Mouse (Mus musculus) CH12.LX (cell line): ENCODE measurements at regions not wholly inside any gene's neighbourhood (a gene's known extent, or its start where the extent isn't known, plus 50 kb on each side); places are given as distances from the start of the nearest gene placed in this dataset.

Experiments
- DNase-seq: peaks from one replicate; pipeline ENCODE4 v3.0.0-alpha.2; 2013; ENCODE audit errors: extremely low read depth
- H3K27ac ChIP-seq: 2 replicates; pipeline ENCODE4 v1.5.1; 2012; ENCODE audit warnings: low read depth, mild to moderate bottlenecking, control low read depth, moderate library complexity; ENCODE audit not compliant: insufficient read depth
- H3K27me3 ChIP-seq: replicated peaks from 2 replicates; pipeline ENCODE3; 2012; ENCODE audit warnings: inconsistent platforms
- H3K36me3 ChIP-seq, 2 experiments: replicated peaks in 1 of 2; 2 replicates each; pipeline versions ENCODE3 to v1.6.1; 2012; ENCODE audit warnings: inconsistent platforms in 1 of 2, low read length in 1 of 2, mild to moderate bottlenecking in 1 of 2, mixed read lengths in 1 of 2, moderate library complexity in 1 of 2; ENCODE audit not compliant: control insufficient read depth in 1 of 2, insufficient read depth in 1 of 2
- H3K4me1 ChIP-seq, 2 experiments: 2 replicates each; pipeline ENCODE4 v1.6.1; 2012; ENCODE audit warnings: inconsistent platforms in 1 of 2, moderate library complexity in 1 of 2; ENCODE audit not compliant: insufficient read depth in 2 of 2, control insufficient read depth in 1 of 2
- H3K4me2 ChIP-seq: 2 replicates; pipeline ENCODE4 v1.6.1; 2012; ENCODE audit warnings: low read depth, mild to moderate bottlenecking, control low read depth; ENCODE audit not compliant: poor library complexity, insufficient read depth, severe bottlenecking
- H3K4me3 ChIP-seq, 3 experiments: fragments of 150-350 bp in 1 of 3; sonication (generic) in 1 of 3; replicated peaks in 1 of 3; 2 replicates each; pipeline versions ENCODE3 to v1.5.1; 2011 to 2012; ENCODE audit warnings: low read depth in 2 of 3, low read length in 2 of 3, mild to moderate bottlenecking in 2 of 3, moderate library complexity in 2 of 3, control low read depth in 1 of 3, improper control_type of control experiment in 1 of 3, inconsistent platforms in 1 of 3, mixed read lengths in 1 of 3; ENCODE audit not compliant: poor library complexity in 1 of 3
- H3K79me2 ChIP-seq: replicated peaks from 2 replicates; pipeline ENCODE4 v1.6.1; 2012; ENCODE audit warnings: mild to moderate bottlenecking, moderate library complexity; ENCODE audit not compliant: control insufficient read depth, poor library complexity, insufficient read depth, severe bottlenecking; ENCODE audit errors: extremely low read depth
- H3K9ac ChIP-seq: 2 replicates; pipeline ENCODE4 v1.6.1; 2012; ENCODE audit warnings: low read depth, mild to moderate bottlenecking, control low read depth, moderate library complexity; ENCODE audit not compliant: insufficient read depth
- H3K9me3 ChIP-seq: replicated peaks from 2 replicates; pipeline ENCODE3; 2012; ENCODE audit warnings: low read length, inconsistent platforms, mixed read lengths
- CTCF ChIP-seq, 2 experiments: IDR thresholded peaks in 1 of 2; conservative IDR thresholded peaks in 1 of 2; 2 replicates each; pipeline ENCODE4 v1.5.1; 2011 to 2012; ENCODE audit warnings: low read depth in 2 of 2, low read length in 2 of 2, improper control_type of control experiment in 1 of 2, inconsistent platforms in 1 of 2, mild to moderate bottlenecking in 1 of 2, moderate library complexity in 1 of 2
- ETS1 ChIP-seq: conservative IDR thresholded peaks from 2 replicates; pipeline ENCODE4 v1.6.1; 2012; ENCODE audit warnings: low read depth, mild to moderate bottlenecking, inconsistent platforms, low read length, improper control_type of control experiment, moderate library complexity
- HCFC1 ChIP-seq: IDR thresholded peaks from 2 replicates; pipeline ENCODE4 v1.6.1; 2012; ENCODE audit warnings: low read depth, mild to moderate bottlenecking, inconsistent platforms, low read length, improper control_type of control experiment
- JUND ChIP-seq: conservative IDR thresholded peaks from 2 replicates; pipeline ENCODE4 v1.6.1; 2011; ENCODE audit warnings: low read depth, low read length, improper control_type of control experiment
- KAT2A ChIP-seq: IDR thresholded peaks from 2 replicates; pipeline ENCODE4 v1.6.1; 2012; ENCODE audit warnings: low read length, improper control_type of control experiment, inconsistent platforms; ENCODE audit not compliant: insufficient replicate concordance
- MAX ChIP-seq: IDR thresholded peaks from 2 replicates; pipeline ENCODE4 v1.6.1; 2011; ENCODE audit warnings: low read length, improper control_type of control experiment
- MEF2A ChIP-seq: IDR thresholded peaks from 2 replicates; pipeline ENCODE4 v1.6.1; 2014; ENCODE audit warnings: low read depth, mild to moderate bottlenecking, inconsistent platforms, low read length, improper control_type of control experiment, borderline replicate concordance
- PAX5 ChIP-seq: IDR thresholded peaks from 2 replicates; pipeline ENCODE4 v1.6.1; 2012; ENCODE audit warnings: low read length, inconsistent platforms, mixed read lengths
- POLR2A ChIP-seq: IDR thresholded peaks from 2 replicates; pipeline ENCODE4 v1.6.1; 2011; ENCODE audit warnings: low read depth, mild to moderate bottlenecking, improper control_type of control experiment, low read length
- POLR2AphosphoS2 ChIP-seq: IDR thresholded peaks from 2 replicates; pipeline ENCODE4 v1.6.1; 2011; ENCODE audit warnings: low read depth, low read length, improper control_type of control experiment
- RAD21 ChIP-seq: IDR thresholded peaks from 2 replicates; pipeline ENCODE4 v1.6.1; 2011; ENCODE audit warnings: low read depth, mild to moderate bottlenecking, low read length, improper control_type of control experiment, moderate library complexity
- SIN3A ChIP-seq: IDR thresholded peaks from 2 replicates; pipeline ENCODE4 v1.6.1; 2012; ENCODE audit warnings: low read length, improper control_type of control experiment, inconsistent platforms
- TBP ChIP-seq: conservative IDR thresholded peaks from 2 replicates; pipeline ENCODE4 v1.6.1; 2011; ENCODE audit warnings: low read depth, low read length, improper control_type of control experiment
- TCF12 ChIP-seq: IDR thresholded peaks from 2 replicates; pipeline ENCODE4 v1.6.1; 2014; ENCODE audit warnings: low read depth, mild to moderate bottlenecking, inconsistent platforms, low read length, improper control_type of control experiment
- UBTF ChIP-seq: IDR thresholded peaks from 2 replicates; pipeline ENCODE4 v1.6.1; 2012; ENCODE audit warnings: low read depth, mild to moderate bottlenecking, inconsistent platforms, low read length, improper control_type of control experiment, moderate library complexity
- USF2 ChIP-seq: conservative IDR thresholded peaks from 2 replicates; pipeline ENCODE4 v1.6.1; 2011; ENCODE audit warnings: low read depth, low read length, improper control_type of control experiment
- ZKSCAN1 ChIP-seq: IDR thresholded peaks from 2 replicates; pipeline ENCODE4 v1.6.1; 2012; ENCODE audit warnings: low read depth, inconsistent platforms, low read length, improper control_type of control experiment, borderline replicate concordance
- ZMIZ1 ChIP-seq: IDR thresholded peaks from 2 replicates; pipeline ENCODE4 v1.6.1; 2012; ENCODE audit warnings: low read depth, mild to moderate bottlenecking, inconsistent platforms, low read length, improper control_type of control experiment
- ZNF384 ChIP-seq: IDR thresholded peaks from 2 replicates; pipeline ENCODE4 v1.6.1; 2012; ENCODE audit warnings: low read depth, low read length, improper control_type of control experiment, inconsistent platforms
- dilution Hi-C: fragments of 300-500 bp; cut with MboI; formaldehyde crosslinking; loops from 2 replicates; pipeline ENCODE4 v1.14.3; 2020; ENCODE audit warnings: low sequenced_read_pairs; ENCODE audit not compliant: extremely low pct_unique_long_range_greater_than_20kb, extremely low pct_ligation_motif_present
- in situ Hi-C: fragments of 300-500 bp; cut with MboI; formaldehyde crosslinking; loops from 3 replicates; pipeline ENCODE4 v1.14.3; 2019; ENCODE audit warnings: low sequenced_read_pairs, low pct_ligation_motif_present, low pct_unique_long_range_greater_than_20kb, mixed read lengths

DNA sequence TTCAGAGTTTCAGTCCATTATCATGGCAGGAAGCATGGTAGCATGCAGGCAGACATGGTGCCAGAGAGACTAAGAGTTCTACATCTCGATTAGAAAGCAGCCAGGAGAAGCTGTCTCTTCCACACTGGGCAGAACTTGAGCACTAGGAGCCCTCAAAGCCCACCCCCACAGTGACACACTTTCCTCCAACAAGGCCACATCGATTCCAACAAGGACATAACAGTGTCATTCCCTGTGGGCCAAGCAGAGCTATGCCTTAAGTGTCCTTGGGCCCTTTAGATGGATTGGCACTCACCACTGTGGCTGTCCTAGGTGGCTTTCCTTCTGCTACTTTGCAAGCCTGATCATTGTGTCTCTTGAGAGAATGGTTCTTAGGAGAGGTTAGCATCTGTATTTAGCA lies 99.5 kb upstream of the Dazl start:
- no peak overlapping the region for H3K4me3 ChIP-seq
- no peak overlapping the region for H3K27ac ChIP-seq
- in situ Hi-C loops (no loop called here), dilution Hi-C loops (no loop called here)
- H3K9me3 ChIP-seq: no peaks in the 10 kb centered on the region
- 0 out of 4 replicates have a peak, but pooled peaks cover 0 to 2% of the 10 kb centered on the region in 2 experiments for H3K4me1 ChIP-seq
- no peak for DNase-seq
- no peak overlapping the region for H3K9ac ChIP-seq
- no peak overlapping the region for H3K4me2 ChIP-seq
- H3K36me3 ChIP-seq: no peaks in the 10 kb centered on the region
- no peaks in the 10 kb centered on the region for H3K79me2 ChIP-seq
- no peaks in the 10 kb centered on the region for H3K27me3 ChIP-seq
- no peak for TF ChIP-seq POLR2A
- no peak for TF ChIP-seq MAX
- TF ChIP-seq ETS1: no peak
- TF ChIP-seq JUND: no peak
- TF ChIP-seq USF2: no peak
- no peak for TF ChIP-seq TCF12
- no peak for TF ChIP-seq RAD21
- no peak for TF ChIP-seq HCFC1
- no peak for TF ChIP-seq CTCF (conservative IDR thresholded peaks at IDR 0.05 in 1 of 2, IDR thresholded peaks at IDR 0.05 in 1 of 2; ENCODE audit: low read depth in 2 of 2, low read length in 2 of 2)
- no peak for TF ChIP-seq UBTF

DNA sequence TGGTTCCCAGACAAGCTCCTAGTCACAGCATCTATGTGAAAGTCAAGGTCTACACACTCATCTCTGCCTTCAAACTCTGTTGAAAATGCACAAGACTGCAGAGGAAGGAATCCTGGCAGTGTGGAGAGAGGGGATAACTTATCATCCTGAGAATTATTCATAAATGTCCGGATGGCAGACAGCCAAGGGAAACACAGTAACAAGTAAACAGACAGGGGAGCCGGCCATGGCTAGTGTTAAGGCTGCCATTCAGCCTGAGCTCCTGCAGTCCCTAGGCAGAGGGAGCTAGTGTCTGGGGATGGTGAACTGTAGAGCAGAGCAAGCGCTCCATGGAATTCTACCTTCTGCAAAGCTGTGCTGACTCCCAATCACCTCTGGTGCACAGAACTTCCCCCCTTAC lies 100.3 kb upstream of the Dazl start:
- in situ Hi-C loops: no loop called here
- no peak overlapping the region for H3K4me3 ChIP-seq
- no peak for DNase-seq
- H3K9ac ChIP-seq: no peak overlapping the region
- H3K9me3 ChIP-seq: no peaks in the 10 kb centered on the region
- H3K79me2 ChIP-seq: no peaks in the 10 kb centered on the region
- dilution Hi-C loops: no loop called here
- TF ChIP-seq SIN3A (no peak), PAX5 (no peak), MEF2A (no peak), JUND (no peak), POLR2AphosphoS2 (no peak), TBP (no peak), USF2 (no peak), ZKSCAN1 (no peak), RAD21 (no peak), ZMIZ1 (no peak), KAT2A (no peak), ZNF384 (no peak)
- TF ChIP-seq, all 38 proteins: peak for 0
- H3K27ac ChIP-seq: no peak overlapping the region
- H3K4me1 ChIP-seq: 0 out of 4 replicates have a peak, but pooled peaks cover 0 to 2% of the 10 kb centered on the region in 2 experiments
- H3K36me3 ChIP-seq: no peaks in the 10 kb centered on the region
- H3K4me2 ChIP-seq: no peak overlapping the region
- no peaks in the 10 kb centered on the region for H3K27me3 ChIP-seq
